Mouse (Mus musculus) heart, embryonic 15.5 days (tissue): ENCODE results near the gene Sox1. TPM values are rescaled to one million over a fixed set of nuclear protein-coding genes. Genes with fewer than 3 reads are reported as not detected.

Experiments
- ATAC-seq: fragments of 200-750 bp; cut with Nextera tagmentation; replicated peaks from 2 replicates; pipeline ENCODE4 v1.8.0; 2017; ENCODE audit warnings: low read depth, moderate TSS enrichment; ENCODE audit not compliant: insufficient number of reproducible peaks, insufficient read depth, low FRiP score
- H3K27ac ChIP-seq: fragments of 300-500 bp; sonication (generic); 2 replicates; pipeline ENCODE4 v1.5.1; 2015; ENCODE audit warnings: mild to moderate bottlenecking, inconsistent platforms
- H3K27me3 ChIP-seq: fragments of 300-500 bp; sonication (generic); 2 replicates; pipeline ENCODE4 v1.6.1; 2015; ENCODE audit warnings: inconsistent platforms
- H3K36me3 ChIP-seq: fragments of 300-500 bp; sonication (generic); 2 replicates; pipeline ENCODE4 v1.6.1; 2015; ENCODE audit warnings: mild to moderate bottlenecking, inconsistent platforms
- H3K4me1 ChIP-seq: fragments of 300-500 bp; sonication (generic); replicated peaks from 2 replicates; pipeline ENCODE4 v1.6.1; 2015; ENCODE audit warnings: inconsistent platforms
- H3K4me2 ChIP-seq: fragments of 300-500 bp; sonication (generic); 2 replicates; pipeline ENCODE4 v1.6.1; 2015; ENCODE audit warnings: inconsistent platforms, mild to moderate bottlenecking, moderate library complexity
- H3K4me3 ChIP-seq: fragments of 300-500 bp; sonication (generic); 2 replicates; pipeline ENCODE4 v1.5.1; 2015; ENCODE audit warnings: mild to moderate bottlenecking, inconsistent platforms
- H3K9ac ChIP-seq: fragments of 300-500 bp; sonication (generic); 2 replicates; pipeline ENCODE4 v1.6.1; 2015; ENCODE audit warnings: mild to moderate bottlenecking, inconsistent platforms
- H3K9me3 ChIP-seq: fragments of 300-500 bp; sonication (generic); replicated peaks from 2 replicates; pipeline ENCODE4 v1.6.1; 2016; ENCODE audit warnings: inconsistent platforms
- WGBS: fragments of 180-500 bp; shearing (Covaris S2); methylation state at CpG from one replicate; pipeline ENCODE4 v1.1.7; 2015; ENCODE audit warnings: mixed read lengths; 5-methylcytosine and 5-hydroxymethylcytosine counted together
- polyA plus RNA-seq: library from polyadenylated mRNA; unstranded; fragments of >200 nt; fragmentation: Nextera tagmentation; extraction: Ambion mirVana; gene quantifications from 2 replicates; pipeline ENCODE4 v1.2.1, GENCODE M21; 2015

The Sox1 gene
- polyA plus RNA-seq, 1 experiment from 2014 or later: not detected

DNA sequence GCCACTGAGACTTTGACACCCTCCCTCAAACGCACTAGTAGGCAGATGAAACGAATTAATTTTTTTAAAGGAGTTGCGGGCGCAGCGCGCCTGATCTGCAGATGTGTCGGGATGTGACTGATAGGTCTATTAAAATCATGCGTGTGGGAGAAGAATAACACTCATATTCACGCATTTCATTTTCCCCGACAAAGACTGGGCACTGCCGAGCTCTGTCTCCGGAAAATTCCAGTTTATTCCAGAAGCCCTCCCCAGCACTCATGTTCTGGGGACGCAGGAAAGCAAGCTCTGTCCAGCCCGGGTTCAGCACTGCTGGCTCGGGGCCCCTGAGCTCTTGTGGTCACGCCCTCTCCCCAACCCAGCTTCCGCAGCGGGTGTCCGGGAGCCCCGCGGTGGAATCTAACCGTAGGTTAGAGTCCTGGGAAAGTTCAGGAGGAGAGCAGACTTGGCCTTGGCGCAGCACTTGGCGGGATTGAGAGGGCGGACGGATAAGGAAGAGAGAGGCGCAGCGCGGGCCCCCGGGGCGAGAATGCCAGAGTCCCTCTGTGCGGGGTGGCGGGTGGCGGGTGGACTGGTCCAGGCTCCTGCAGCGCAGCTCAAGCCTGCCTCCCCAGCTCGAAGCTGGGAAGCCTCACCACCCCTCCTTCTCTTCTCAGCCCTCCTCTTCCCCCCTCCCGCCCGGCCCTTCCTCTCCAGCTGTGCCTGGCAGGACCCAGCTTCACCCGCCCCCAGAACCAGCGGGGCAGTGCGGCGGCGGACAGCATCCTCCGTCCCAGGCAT is 5.7 kb downstream of the Sox1 start:
- Histone ChIP-seq H3K27me3 (peaks cover 98% of the 10 kb centered on the region), H3K9ac (no peak overlapping the region), H3K4me3 (no peak overlapping the region), H3K27ac (no peak overlapping the region), H3K36me3 (no peaks in the 10 kb centered on the region), H3K4me1 (peaks cover 22% of the 10 kb centered on the region), H3K4me2 (no peak overlapping the region), H3K9me3 (no peaks in the 10 kb centered on the region)
- under 1% methylated on average over 35 of the region's 44 CpGs for WGBS
- no peak for ATAC-seq

DNA sequence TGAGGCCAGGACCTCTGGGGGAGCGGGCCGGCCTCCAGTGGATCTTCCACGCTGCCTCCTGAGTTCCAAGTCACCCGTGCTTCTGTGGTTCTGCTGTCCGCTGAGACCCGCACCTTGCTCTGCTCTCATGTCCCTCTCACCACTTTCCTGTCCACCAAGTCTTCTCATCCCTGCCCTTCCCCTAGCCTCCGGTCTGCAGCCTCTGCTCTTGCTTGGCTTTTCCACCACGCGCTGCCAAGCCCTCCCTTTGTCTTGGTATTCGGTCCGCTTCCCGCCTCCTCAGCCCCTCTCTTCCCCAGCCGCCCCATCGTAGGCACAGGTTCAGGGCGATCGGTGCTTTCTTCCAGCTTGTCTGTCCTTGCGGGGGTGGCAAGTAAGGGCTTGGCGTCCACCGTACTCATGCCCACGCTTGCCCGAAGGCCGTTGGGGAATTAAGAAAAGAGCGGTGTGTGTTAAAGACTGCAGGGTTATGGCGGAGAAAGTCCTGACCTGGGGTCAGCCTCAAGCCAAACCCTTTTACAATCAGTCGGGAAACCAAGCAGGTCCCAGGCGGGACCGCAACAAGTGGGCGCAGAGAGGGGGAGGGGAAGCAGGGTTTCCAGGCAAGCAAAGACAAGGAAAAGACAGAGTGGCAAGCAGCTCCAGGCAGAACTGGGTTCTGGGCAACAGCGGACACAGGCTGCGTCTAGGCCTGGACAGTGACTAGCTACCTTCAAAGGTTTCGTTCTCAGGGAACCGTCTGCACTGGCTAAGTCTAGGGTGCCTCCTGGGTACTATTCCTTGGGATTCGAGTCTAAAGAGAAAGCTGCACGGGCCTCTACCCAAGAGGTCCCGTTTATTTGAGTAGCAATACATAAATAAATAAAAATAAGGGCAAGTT is 6.5 kb downstream of the Sox1 start:
- Histone ChIP-seq H3K4me1 (peaks cover 16% of the 10 kb centered on the region), H3K4me2 (no peak overlapping the region), H3K27me3 (peaks cover 98% of the 10 kb centered on the region), H3K9ac (no peak overlapping the region), H3K27ac (no peak overlapping the region), H3K9me3 (no peaks in the 10 kb centered on the region), H3K36me3 (no peaks in the 10 kb centered on the region), H3K4me3 (no peak overlapping the region)
- 1% methylated on average over 35 of the region's 35 CpGs for WGBS
- ATAC-seq: no peak

DNA sequence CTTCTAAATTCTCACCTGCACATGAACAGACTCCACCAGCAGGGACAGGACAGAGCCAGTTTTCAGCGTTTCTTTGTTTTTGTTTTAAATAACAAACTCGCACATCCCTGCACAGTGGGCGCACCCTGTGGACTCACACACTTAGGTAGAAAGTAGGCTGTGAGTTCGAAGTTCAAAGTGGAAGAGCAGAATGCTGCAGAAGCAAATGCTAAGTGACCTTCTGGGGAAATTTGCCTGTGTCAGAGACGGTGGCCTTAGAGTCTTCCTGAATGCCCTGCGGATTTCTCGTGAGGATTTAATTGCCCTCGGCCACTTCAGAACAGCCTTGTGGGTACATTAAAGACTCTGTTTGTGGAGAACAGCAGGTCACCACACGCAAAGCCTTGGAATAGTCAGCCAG is 7.6 kb downstream of the Sox1 start:
- H3K27ac ChIP-seq: no peak overlapping the region
- no peak overlapping the region for H3K9ac ChIP-seq
- peaks cover 6% of the 10 kb centered on the region; the same call in 1 of the 2 replicates for H3K4me1 ChIP-seq
- H3K9me3 ChIP-seq: no peaks in the 10 kb centered on the region
- H3K4me3 ChIP-seq: no peak overlapping the region
- WGBS: 5% methylated on average over 9 of the region's 9 CpGs
- no peak for ATAC-seq
- H3K36me3 ChIP-seq: no peaks in the 10 kb centered on the region
- no peak overlapping the region for H3K4me2 ChIP-seq
- H3K27me3 ChIP-seq: peaks cover 96% of the 10 kb centered on the region

DNA sequence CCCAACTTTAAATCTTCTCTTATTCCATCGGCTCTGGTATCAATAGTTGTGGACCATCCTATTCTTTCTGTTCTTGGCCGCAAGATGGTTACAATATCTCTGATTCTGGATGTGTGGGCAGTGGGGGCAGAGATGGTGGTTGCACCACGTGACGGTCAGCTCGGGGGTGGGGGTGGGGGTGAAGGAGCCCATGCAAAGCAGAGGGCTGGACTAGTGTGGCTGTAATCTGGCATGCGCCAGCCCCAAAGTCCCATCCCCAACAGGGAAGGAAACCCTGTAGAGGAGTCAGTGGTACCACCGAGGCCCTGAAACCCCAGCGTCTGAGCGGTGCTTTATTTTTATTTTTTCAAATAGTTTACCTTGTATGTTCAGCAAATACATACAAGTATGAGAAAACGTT is 12.9 kb downstream of the Sox1 start:
- H3K36me3 ChIP-seq: no peaks in the 10 kb centered on the region
- H3K9ac ChIP-seq: no peak overlapping the region
- H3K4me3 ChIP-seq: no peak overlapping the region
- H3K27me3 ChIP-seq: peaks cover 84% of the 10 kb centered on the region
- H3K4me2 ChIP-seq: no peak overlapping the region
- WGBS: 22% methylated on average over 10 of the region's 10 CpGs
- ATAC-seq: no peak
- no peaks in the 10 kb centered on the region for H3K4me1 ChIP-seq
- H3K9me3 ChIP-seq: no peaks in the 10 kb centered on the region
- no peak overlapping the region for H3K27ac ChIP-seq

DNA sequence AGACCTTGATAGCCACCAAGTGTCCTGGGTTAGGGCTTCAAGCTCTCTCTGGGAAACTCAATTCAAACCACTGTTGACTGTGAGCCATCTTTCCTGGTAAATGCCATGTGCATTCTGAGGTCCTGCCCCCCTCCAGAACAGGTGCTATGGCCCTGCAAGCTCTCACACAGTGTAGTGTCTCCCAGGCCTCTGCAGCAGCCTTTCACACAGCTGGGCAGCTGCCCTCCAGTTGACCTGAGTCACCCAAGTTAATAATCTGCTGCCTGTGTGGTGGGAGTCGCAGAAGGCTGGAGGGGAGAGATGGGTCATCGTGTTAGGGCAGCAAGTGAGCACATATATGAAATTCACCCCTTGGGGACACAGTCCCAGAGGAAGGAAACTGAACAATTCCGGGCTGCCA is 14.9 kb downstream of the Sox1 start:
- H3K4me1 ChIP-seq: no peaks in the 10 kb centered on the region
- H3K9ac ChIP-seq: no peak overlapping the region
- no peaks in the 10 kb centered on the region for H3K9me3 ChIP-seq
- 64% methylated on average over 3 of the region's 3 CpGs for WGBS
- no peak overlapping the region for H3K4me3 ChIP-seq
- no peak for ATAC-seq
- H3K27ac ChIP-seq: no peak overlapping the region
- H3K4me2 ChIP-seq: no peak overlapping the region
- H3K36me3 ChIP-seq: no peaks in the 10 kb centered on the region
- peaks cover 82% of the 10 kb centered on the region for H3K27me3 ChIP-seq

DNA sequence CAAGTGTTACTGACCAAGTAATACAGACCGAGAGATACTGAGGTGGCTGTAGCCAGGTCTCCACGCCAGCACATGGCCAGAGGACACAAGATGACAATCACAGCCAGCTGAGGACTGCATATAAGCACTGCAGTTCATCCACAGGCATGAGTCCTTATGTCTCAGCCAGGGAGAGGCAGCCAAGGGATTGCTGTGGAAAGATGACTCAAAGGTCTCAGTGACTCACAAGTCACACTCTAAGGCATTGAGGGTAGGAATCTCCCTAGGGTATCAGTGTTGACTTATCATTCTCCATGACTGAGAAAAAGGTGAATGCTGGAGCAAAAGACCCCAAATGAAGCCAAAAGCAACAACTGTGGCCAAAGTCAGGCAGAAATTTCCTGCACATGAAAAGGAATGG is 22.0 kb downstream of the Sox1 start:
- Histone ChIP-seq H3K36me3 (no peaks in the 10 kb centered on the region), H3K9ac (no peak overlapping the region), H3K4me1 (no peaks in the 10 kb centered on the region), H3K27me3 (peaks cover 63% of the 10 kb centered on the region), H3K9me3 (no peaks in the 10 kb centered on the region), H3K4me3 (no peak overlapping the region), H3K27ac (no peak overlapping the region), H3K4me2 (no peak overlapping the region)
- WGBS: 63% methylated on average over 2 of the region's 2 CpGs
- no peak for ATAC-seq

DNA sequence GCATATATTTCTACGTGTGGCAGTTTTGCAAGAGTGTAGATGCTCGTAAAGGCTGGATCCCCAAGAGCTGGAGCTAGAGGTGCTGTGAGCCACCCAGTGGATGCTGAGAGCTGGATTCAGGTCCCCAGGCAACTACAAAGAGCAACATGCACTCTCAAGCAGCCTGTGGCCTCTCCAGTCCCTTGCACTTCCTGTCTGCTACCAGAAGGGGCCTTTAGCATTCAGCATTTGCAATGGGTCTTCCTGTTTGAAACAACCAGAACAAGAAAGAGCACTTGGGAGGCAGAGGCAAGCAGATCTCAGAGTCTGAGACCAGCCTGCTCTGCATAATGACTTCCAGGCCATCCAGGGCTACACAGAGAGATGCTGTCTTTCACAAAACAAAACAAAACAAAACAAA is 25.4 kb downstream of the Sox1 start:
- H3K27ac ChIP-seq: no peak overlapping the region
- no peaks in the 10 kb centered on the region for H3K36me3 ChIP-seq
- no peaks in the 10 kb centered on the region for H3K9me3 ChIP-seq
- ATAC-seq: no peak
- WGBS: 63% methylated on average over 2 of the region's 2 CpGs
- H3K4me3 ChIP-seq: no peak overlapping the region
- H3K9ac ChIP-seq: no peak overlapping the region
- H3K4me1 ChIP-seq: no peaks in the 10 kb centered on the region
- peaks cover 75% of the 10 kb centered on the region for H3K27me3 ChIP-seq
- no peak overlapping the region for H3K4me2 ChIP-seq

DNA sequence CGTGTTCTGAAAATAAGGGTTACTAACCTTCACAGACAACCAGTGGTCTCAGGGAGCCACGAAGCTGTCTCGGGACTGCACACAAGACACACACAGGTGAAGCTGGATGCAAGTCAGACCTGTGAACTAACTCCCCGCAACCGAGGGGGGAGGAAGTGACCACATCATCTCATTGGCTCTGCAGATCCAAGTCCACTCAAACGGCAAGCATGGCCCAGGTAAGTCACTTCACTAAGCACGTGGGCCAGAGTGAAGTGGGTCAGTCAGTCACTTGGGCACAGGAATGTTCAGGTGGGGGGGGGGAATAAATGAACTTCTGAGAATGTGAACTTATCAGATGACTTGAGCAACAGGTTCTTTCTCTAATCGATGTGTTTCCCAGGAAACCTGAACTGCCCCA is 30.8 kb downstream of the Sox1 start:
- WGBS: 79% methylated on average over 8 of the region's 8 CpGs
- Histone ChIP-seq H3K36me3 (no peaks in the 10 kb centered on the region), H3K4me2 (no peak overlapping the region), H3K9me3 (no peaks in the 10 kb centered on the region), H3K27me3 (peaks cover 89% of the 10 kb centered on the region), H3K9ac (no peak overlapping the region), H3K27ac (no peak overlapping the region), H3K4me1 (peaks cover 17% of the 10 kb centered on the region), H3K4me3 (no peak overlapping the region)
- ATAC-seq: no peak

DNA sequence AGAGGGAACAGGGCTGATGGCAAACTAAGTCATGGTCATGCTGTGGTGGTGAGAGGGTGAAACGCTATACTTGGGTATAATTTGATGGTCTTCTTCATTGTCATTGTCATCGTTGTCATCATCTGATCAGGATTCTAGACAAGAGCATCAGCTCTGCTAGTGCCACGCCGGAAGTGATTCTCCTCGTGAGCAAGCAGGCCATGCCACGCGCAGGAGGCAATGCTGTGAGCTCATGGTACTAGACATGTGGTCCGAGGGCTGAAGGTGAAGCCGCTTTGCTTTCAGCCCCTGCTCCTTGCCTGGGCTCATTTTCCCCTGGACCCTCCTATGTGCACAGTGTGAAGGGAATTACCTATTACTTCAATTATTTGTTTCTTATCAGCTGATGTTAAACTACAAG is 32.3 kb downstream of the Sox1 start:
- H3K36me3 ChIP-seq: no peaks in the 10 kb centered on the region
- H3K9ac ChIP-seq: no peak overlapping the region
- no peak for ATAC-seq
- H3K4me2 ChIP-seq: no peak overlapping the region
- H3K9me3 ChIP-seq: no peaks in the 10 kb centered on the region
- H3K4me1 ChIP-seq: peaks cover 23% of the 10 kb centered on the region
- H3K4me3 ChIP-seq: no peak overlapping the region
- peaks cover 99% of the 10 kb centered on the region for H3K27me3 ChIP-seq
- 67% methylated on average over 9 of the region's 9 CpGs for WGBS
- no peak overlapping the region for H3K27ac ChIP-seq

DNA sequence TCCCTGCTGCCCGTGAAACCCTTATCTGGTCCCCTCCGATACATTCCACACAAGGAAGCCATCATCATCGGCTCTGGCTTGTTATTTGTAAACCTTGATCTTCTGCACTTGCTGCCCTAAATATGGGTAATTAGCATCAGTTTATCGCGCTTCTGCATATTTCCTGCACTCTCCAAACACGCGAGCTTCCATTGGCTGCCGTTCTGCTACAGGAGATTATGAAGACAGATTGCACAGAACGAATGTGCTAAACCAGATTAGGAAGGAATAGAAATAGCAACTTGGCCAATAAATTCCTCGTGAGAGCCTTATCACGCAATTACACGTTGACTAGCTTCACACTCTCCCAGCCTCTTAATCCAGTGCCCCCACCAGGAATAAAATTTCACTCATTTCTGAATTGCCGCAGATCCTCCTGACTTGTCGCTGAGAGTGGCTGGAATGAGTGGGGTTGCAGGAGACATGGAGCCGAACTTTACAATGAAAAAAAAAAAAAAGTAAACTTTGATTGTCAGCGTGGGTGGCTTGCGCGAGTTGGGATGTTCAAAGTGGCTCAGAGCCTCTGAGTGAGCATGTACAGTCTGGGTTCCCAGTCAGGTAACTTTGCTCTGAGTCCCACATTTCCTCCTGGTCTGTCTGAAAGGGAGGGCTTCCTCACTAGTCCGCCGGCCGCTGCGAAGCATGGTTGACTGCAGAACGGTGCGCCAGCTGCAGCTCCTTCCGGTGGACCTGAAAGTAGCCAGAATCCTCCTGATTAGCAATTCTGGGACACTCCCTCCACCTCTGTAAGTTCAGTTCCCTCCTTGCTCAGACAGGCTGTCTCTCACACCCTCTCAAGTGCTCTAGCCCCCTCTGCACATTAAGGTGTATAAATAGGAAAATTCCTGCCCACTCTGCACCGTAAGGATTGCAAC is 33.0 kb downstream of the Sox1 start:
- no peak for ATAC-seq
- Histone ChIP-seq H3K27me3 (peaks cover 99% of the 10 kb centered on the region), H3K4me1 (peaks cover 23% of the 10 kb centered on the region), H3K27ac (no peak overlapping the region), H3K4me3 (no peak overlapping the region), H3K36me3 (no peaks in the 10 kb centered on the region), H3K9ac (no peak overlapping the region), H3K9me3 (no peaks in the 10 kb centered on the region), H3K4me2 (no peak overlapping the region)
- WGBS: 18% methylated on average over 26 of the region's 26 CpGs

DNA sequence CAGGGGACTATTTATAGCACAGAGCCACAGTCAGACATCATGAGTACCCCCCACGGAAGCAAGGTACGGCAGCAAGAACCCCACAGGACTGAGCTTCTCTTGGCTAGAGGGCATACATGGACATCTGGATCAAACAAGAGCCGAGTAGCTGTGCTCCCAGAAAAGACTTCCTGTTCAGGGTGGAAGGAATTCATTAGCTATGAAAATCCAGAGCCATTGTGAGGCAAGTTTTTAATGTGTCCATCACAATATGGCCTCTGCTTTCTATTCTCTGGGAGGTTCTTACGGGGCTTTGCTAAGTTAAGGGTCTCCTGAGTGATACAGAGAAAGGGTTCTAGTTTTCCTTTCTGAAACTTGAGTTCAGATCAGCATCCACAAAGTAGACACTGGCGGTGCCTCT is 33.8 kb downstream of the Sox1 start:
- 28% methylated on average over 5 of the region's 5 CpGs for WGBS
- Histone ChIP-seq H3K9me3 (no peaks in the 10 kb centered on the region), H3K4me1 (peaks cover 23% of the 10 kb centered on the region), H3K9ac (no peak overlapping the region), H3K4me2 (no peak overlapping the region), H3K4me3 (no peak overlapping the region), H3K27ac (no peak overlapping the region), H3K36me3 (no peaks in the 10 kb centered on the region), H3K27me3 (peaks cover 100% of the 10 kb centered on the region)
- ATAC-seq: no peak
